Mouse (Mus musculus): Measurements from ENCODE around the gene Bsg. TPM values are rescaled to one million over a fixed set of nuclear protein-coding genes. Genes with fewer than 3 reads are reported as not detected.
"Not testable (repeated sequence)": the region's sequence is repeated elsewhere in the genome, so short reads cannot be mapped to it uniquely, and the experiment has no call there.

Bsg gene
- polyA plus RNA-seq, 1 experiment: 300 TPM

DNA sequence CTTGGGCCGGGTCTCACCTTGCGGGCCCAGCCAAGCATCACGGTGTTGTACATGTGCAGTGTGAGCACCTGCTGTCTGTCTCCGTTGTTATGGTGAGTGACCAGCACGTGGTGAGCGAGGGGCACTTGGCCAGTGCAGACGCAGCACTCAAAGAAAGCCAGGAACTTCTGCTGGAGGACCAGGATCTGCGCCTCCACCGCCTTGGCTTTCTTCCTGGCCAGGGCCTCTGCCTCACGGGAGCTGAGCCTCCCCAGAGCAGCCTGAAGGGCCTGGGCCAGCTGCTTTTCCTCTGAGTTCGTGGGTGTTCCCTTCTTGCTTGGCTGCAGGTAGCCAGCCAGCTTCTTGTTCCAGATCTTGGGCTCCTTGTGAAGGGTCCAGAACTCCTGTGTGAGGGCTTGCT, 38.9 kb downstream of the Bsg start:
- no peak for TF ChIP-seq CTCF (IDR thresholded peaks at IDR 0.05; ENCODE audit: low read depth, low read length)
- H3K4me1 ChIP-seq (ENCODE audit: control insufficient read depth, insufficient read depth, low read length): peaks cover 12% of the 10 kb centered on the region
- H3K27ac ChIP-seq (ENCODE audit: insufficient read depth, low read depth, low read length): no peak overlapping the region
- no peak overlapping the region for H3K4me3 ChIP-seq (ENCODE audit: insufficient read depth, low read length)

DNA sequence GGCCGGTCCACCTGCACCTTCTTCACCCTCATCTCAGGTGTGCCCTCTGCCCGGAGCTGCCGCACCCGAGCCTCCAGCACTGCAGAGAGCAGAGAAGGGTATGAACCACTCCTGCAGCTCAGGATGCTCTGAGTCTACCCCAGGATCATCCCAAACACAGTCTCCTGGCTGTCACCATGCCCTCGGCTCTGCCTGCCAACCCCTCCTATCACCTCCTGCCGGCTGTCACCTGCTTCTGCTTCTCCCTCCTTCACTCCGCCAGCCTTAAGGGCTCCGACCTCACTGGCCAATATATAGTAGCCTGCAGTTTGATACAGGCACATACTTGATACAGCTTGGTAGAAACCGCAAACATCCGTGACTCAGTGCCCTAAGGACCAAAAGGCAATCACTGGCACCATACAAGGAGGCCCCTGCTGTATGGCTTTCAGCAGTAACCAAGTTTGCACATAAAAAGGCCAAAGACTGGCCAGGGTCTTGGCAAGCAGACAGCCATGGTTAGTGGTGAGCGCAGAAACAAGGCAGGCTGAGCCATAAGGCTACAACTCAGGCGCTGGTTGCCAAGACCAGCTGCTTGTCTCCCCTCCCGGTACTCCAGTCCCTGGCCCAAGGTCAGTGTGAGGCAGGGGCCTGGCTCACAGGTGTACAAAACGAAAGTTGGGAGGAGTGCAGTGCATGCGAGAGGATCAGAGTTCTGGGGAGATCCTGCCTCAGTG, 39.5 kb downstream of the Bsg start:
- peaks cover 12% of the 10 kb centered on the region for H3K4me1 ChIP-seq (ENCODE audit: control insufficient read depth, insufficient read depth, low read length)
- H3K27ac ChIP-seq (ENCODE audit: insufficient read depth, low read depth, low read length): no peak overlapping the region

DNA sequence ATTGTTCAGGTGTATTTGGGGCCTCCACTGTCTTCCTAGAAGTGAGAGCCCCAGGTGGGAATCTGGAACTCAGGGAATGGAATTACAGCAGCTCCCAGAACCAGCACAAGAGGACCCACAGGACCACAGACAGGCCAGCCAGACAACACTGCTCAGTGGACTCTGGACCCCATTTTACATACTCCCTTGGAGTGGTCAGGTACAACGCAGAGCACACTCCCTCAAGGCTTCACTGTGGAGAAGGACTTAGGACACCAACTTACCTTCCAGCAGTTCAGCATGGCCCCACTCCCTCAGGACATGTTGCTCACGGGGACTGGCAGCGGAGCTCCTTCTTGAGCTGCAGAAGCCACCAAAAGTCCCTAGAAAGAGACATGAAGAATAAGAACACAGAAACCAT, 41.1 kb downstream of the Bsg start:
- Histone ChIP-seq H3K27ac (ENCODE audit: insufficient read depth, low read depth, low read length) (no peak overlapping the region), H3K4me3 (ENCODE audit: insufficient read depth, low read length) (peak overlapping the region; percentile 90), H3K4me1 (ENCODE audit: control insufficient read depth, insufficient read depth, low read length) (peaks cover 12% of the 10 kb centered on the region)
- TF ChIP-seq CTCF (IDR thresholded peaks at IDR 0.05; ENCODE audit: low read depth, low read length) (no peak), POLR2A (IDR thresholded peaks at IDR 0.05; ENCODE audit: borderline replicate concordance, low read depth, low read length) (no peak)

More for the DNA sequence above, 39.5 kb downstream of the Bsg start:
- H3K4me3 ChIP-seq (ENCODE audit: insufficient read depth, low read length): no peak overlapping the region
- TF ChIP-seq CTCF (IDR thresholded peaks at IDR 0.05; ENCODE audit: low read depth, low read length) (no peak), POLR2A (IDR thresholded peaks at IDR 0.05; ENCODE audit: borderline replicate concordance, low read depth, low read length) (no peak)

DNA sequence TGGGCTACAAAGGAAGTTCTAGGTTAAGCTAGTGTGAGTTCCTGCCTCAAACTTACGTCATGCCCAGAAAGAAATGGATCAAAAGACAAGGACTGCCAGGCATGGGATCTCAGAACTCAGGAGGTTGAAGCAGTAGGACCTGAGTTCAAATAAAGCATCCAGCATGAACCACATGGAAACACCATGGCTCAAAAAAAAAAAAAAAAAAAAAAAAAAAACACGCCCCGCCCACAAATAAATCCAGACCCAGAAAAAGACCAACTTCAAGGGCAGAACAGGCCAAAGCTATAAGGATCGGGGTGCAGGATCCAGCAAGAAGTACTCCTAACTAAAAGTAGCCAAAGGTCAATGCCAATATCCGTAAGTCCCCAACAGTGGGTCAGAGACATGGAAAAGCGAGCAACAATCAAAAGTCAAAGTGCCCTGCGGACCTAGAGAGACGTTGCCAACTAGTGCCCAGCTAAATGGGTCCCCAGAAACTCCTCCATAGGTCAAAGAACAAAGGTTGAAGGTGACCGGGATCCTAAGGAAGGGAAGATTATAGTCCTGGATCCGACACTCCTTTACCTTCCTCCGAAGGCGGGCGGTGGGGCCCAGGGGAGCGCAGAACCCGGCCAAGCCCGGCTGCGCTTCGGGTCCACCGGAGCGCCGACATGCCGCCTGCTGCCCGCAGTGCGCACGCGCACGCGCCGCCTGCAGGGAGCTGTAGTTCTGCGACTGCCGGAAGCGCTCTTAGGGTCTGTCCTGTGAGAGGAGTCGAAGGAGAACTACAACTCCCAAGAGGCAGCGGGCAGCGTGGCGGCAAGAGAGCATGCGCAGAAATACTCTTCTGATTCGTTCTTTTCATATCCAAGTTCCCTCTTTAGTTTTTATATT, 41.8 kb downstream of the Bsg start, which contains the start of gene Polrmt:
Polrmt (minus strand) TSS at position 684 of the 876 bp plus-strand sequence.
- H3K27ac ChIP-seq (ENCODE audit: insufficient read depth, low read depth, low read length): peak within 1 kb of the TSS; percentile 33
- peak within 1 kb of the TSS; percentile 90 for H3K4me3 ChIP-seq (ENCODE audit: insufficient read depth, low read length)
- TF ChIP-seq CTCF (IDR thresholded peaks at IDR 0.05; ENCODE audit: low read depth, low read length) (no peak), POLR2A (IDR thresholded peaks at IDR 0.05; ENCODE audit: borderline replicate concordance, low read depth, low read length) (peak; percentile 16; the same call in 1 of the 2 replicates)
- H3K4me1 ChIP-seq (ENCODE audit: control insufficient read depth, insufficient read depth, low read length): peaks cover 12% of the 10 kb centered on the region

DNA sequence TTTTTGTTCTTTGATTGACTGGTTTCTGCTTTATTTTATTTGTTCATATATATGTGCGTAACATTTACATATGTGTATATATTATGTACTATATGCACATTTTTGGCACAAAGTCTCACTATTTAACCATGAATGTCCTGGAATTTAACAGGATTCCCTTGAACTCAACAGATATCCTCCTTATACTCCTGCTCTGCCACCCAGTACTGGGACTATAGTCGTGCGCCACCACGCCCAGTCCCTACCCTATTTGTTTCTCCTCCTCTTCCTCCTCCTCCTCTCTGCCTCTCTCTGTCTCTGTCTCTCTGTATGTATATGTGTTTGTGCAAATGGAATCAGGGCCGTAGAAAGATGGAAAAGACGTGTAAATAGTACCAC, 42.5 kb downstream of the Bsg start:
- TF ChIP-seq POLR2A (IDR thresholded peaks at IDR 0.05; ENCODE audit: borderline replicate concordance, low read depth, low read length): no peak
- H3K4me1 ChIP-seq (ENCODE audit: control insufficient read depth, insufficient read depth, low read length): peaks cover 12% of the 10 kb centered on the region
- no peak overlapping the region for H3K27ac ChIP-seq (ENCODE audit: insufficient read depth, low read depth, low read length)
- H3K4me3 ChIP-seq (ENCODE audit: insufficient read depth, low read length): peak overlapping the region; percentile 28

DNA sequence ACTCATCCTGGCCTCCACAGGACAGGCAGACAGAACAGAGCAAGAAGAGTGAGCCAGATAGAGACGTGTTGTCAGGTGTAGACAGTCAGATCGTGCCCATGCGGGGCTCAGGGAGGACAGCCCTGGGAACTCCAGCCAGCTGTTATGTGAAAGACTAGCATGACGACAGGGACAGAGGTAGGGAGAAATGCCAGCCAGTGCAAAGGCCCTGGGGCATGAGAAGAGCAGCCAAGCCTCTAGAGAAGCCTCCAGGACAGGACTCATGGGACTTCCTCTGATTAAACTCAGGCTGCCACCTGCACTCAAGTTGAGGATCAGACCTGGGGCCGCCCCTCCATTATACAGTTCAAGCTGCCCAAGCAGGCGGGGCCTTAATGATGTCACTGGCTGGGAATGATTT, 44.2 kb downstream of the Bsg start:
- Histone ChIP-seq H3K27ac (ENCODE audit: insufficient read depth, low read depth, low read length) (no peak overlapping the region), H3K4me3 (ENCODE audit: insufficient read depth, low read length) (no peak overlapping the region), H3K4me1 (ENCODE audit: control insufficient read depth, insufficient read depth, low read length) (peaks cover 12% of the 10 kb centered on the region)
- TF ChIP-seq CTCF (IDR thresholded peaks at IDR 0.05; ENCODE audit: low read depth, low read length): no peak
- no peak for TF ChIP-seq POLR2A (IDR thresholded peaks at IDR 0.05; ENCODE audit: borderline replicate concordance, low read depth, low read length)

DNA sequence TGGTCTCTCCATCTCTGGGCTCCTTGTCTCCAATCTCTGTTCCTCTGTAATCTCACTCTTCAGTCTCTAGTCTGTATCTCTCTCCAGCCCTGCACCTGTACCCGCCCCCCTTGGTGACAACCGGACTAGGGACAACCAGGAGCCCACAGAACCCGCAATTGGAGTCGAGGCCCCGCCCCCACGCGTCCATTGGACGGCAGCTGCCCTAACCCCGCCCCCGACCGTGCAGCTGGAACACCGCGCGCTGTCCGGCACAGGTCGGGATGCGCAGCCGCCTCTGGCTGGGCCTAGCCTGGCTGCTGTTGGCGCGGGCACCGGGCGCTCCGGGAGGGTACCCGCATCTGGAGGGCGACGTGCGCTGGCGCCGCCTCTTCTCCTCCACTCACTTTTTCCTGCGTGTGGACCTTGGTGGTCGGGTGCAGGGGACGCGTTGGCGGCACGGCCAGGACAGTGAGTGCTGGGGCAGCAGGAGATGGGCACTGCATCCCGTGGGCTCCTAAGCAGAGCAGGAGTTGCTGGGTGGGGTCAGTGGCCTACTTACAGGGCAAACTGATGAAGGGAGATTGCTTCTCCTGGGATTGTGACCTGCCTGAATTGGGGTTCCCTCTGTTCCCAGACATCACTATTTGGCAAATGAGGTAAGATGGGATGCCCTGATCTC, 50.7 kb downstream of the Bsg start, which contains the start of gene Fgf22:
Fgf22 (plus strand) TSS at position 221 of the 661 bp plus-strand sequence.
- H3K4me1 ChIP-seq (ENCODE audit: control insufficient read depth, insufficient read depth, low read length): no peaks in the 10 kb centered on the region
- no peak for TF ChIP-seq CTCF (IDR thresholded peaks at IDR 0.05; ENCODE audit: low read depth, low read length)
- no peak for TF ChIP-seq POLR2A (IDR thresholded peaks at IDR 0.05; ENCODE audit: borderline replicate concordance, low read depth, low read length)
- H3K27ac ChIP-seq (ENCODE audit: insufficient read depth, low read depth, low read length): no peak within 1 kb of the TSS
- H3K4me3 ChIP-seq (ENCODE audit: insufficient read depth, low read length): no peak within 1 kb of the TSS

DNA sequence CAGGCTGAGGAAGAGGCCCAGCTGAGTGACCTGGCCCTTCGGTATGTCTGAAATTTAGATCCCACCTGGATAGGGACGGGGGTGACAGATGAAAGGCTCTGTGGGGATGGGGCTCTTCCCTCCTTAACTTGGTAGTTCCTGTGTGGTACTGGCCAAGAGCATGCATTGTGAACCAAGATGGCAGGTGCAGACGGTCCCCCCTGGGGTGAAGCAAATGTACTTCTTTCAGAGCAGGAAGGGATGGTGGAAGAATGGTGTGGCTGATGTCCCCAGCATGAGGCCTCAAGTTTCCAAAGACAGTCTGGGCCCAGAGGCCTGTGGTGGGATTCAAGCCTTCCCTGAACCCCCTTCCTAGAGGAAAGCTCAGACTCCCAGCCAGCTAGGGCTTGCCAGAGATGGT, 51.6 kb downstream of the Bsg start:
- Histone ChIP-seq H3K4me3 (ENCODE audit: insufficient read depth, low read length) (no peak overlapping the region), H3K4me1 (ENCODE audit: control insufficient read depth, insufficient read depth, low read length) (no peaks in the 10 kb centered on the region), H3K27ac (ENCODE audit: insufficient read depth, low read depth, low read length) (no peak overlapping the region)
- TF ChIP-seq POLR2A (IDR thresholded peaks at IDR 0.05; ENCODE audit: borderline replicate concordance, low read depth, low read length): no peak
- no peak for TF ChIP-seq CTCF (IDR thresholded peaks at IDR 0.05; ENCODE audit: low read depth, low read length)

DNA sequence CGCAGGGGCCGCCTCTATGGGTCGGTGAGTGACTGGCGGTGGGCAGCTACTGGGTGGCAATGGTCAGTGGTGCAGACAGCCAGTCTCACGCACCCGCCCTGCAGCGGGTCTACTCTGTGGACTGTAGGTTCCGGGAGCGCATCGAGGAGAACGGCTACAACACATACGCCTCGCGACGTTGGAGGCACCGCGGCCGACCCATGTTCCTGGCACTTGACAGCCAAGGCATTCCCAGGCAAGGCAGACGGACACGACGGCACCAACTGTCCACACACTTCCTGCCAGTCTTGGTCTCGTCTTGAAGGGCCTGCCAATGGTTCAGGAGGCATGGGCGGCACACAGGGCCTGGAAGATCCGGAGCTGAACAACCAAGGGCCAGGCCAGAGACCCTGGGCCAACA, 52.4 kb downstream of the Bsg start:
- TF ChIP-seq CTCF (IDR thresholded peaks at IDR 0.05; ENCODE audit: low read depth, low read length): no peak
- no peak for TF ChIP-seq POLR2A (IDR thresholded peaks at IDR 0.05; ENCODE audit: borderline replicate concordance, low read depth, low read length)
- no peak overlapping the region for H3K27ac ChIP-seq (ENCODE audit: insufficient read depth, low read depth, low read length)
- no peaks in the 10 kb centered on the region for H3K4me1 ChIP-seq (ENCODE audit: control insufficient read depth, insufficient read depth, low read length)
- no peak overlapping the region for H3K4me3 ChIP-seq (ENCODE audit: insufficient read depth, low read length)

DNA sequence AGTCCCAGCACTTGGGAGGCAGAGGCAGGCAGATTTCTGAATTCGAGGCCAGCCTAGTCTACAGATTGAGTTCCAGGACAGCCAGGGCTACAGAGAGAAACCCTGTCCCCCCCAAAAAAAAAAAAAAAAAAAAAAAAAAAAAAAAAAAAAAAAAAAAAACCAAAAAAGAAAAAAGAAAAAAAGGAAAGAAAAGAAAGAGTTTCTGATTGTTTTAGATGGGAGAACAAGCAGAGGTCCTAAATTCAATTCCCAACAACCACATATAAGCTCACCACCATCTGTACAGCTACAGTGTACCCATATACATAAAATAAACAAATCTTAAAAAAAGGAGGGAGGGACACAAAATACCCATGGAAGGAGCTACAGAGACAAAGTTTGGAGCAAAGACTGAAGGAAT, 55.4 kb downstream of the Bsg start:
- peaks cover 18% of the 10 kb centered on the region for H3K4me1 ChIP-seq (ENCODE audit: control insufficient read depth, insufficient read depth, low read length)
- not testable (repeated sequence) for H3K27ac ChIP-seq (ENCODE audit: insufficient read depth, low read depth, low read length); H3K4me3 ChIP-seq (ENCODE audit: insufficient read depth, low read length)

Data from bone marrow macrophage, adult 2 months (primary cell).